Mouse (Mus musculus) right cerebral cortex, postnatal 14 days (tissue): ENCODE measurements at regions not wholly inside any gene's neighbourhood (a gene's known extent, or its start where the extent isn't known, plus 50 kb on each side); places are given as distances from the start of the nearest gene placed in this dataset.
A peak's percentile ranks its signal among the peaks of the same experiment; 100 is the strongest.
"Not testable (repeated sequence)": the region's sequence is repeated elsewhere in the genome, so short reads cannot be mapped to it uniquely, and the experiment has no call there.

Experiments used
- DNase-seq: peaks from one replicate; pipeline ENCODE4 v3.0.0; 2022

GRCm38 (mm10) chr1:18058211-18058971, 87.3 kb downstream of the Crisp4 start:
- DNase-seq: peak; percentile 21

GRCm38 (mm10) chr1:18057646-18058210, 88.0 kb downstream of the Crisp4 start:
- DNase-seq: no peak

- DNase-seq: not testable (repeated sequence)
Measured at GRCm38 (mm10) chr1:18057003-18057402, 88.7 kb downstream of the Crisp4 start.

GRCm38 (mm10) chr1:18030226-18030625, 115.5 kb downstream of the Crisp4 start:
- DNase-seq: no peak

GRCm38 (mm10) chr1:18012941-18013340, 132.8 kb downstream of the Crisp4 start:
- not testable (repeated sequence) for DNase-seq

- DNase-seq: peak; percentile 26
Measured at GRCm38 (mm10) chr1:17980604-17981003, 165.1 kb downstream of the Crisp4 start.

- DNase-seq: no peak
Measured at GRCm38 (mm10) chr1:17978086-17978485, 167.6 kb downstream of the Crisp4 start.

- not testable (repeated sequence) for DNase-seq
Measured at GRCm38 (mm10) chr1:17956881-17957280, 188.8 kb downstream of the Crisp4 start.

GRCm38 (mm10) chr1:17932108-17932810, 213.4 kb downstream of the Crisp4 start:
- not testable (repeated sequence) for DNase-seq
